Mouse (Mus musculus): ENCODE results near the gene Hapln1.

DNA sequence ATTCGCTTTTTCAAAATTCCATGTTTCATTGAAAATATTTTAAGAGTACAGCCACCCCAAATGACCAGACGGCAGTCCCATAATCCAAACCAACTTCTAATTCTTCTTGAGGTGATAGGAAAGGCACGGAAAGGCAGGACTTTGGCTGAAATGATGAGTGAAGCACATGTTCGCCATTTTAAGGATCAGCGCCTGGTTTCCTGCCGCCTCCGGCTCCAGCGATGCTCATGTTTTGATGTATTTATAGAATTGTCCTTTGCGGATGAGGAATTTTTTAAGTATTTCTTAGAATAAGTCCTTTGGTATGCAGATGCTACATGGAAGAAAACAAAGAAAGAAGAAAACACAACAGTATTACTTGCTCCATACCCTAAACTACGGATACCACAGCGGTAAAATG lies 117.5 kb downstream of the Hapln1 start:
- TF ChIP-seq CTCF (IDR thresholded peaks at IDR 0.05; ENCODE audit: borderline replicate concordance, extremely low read depth, insufficient read depth, insufficient read length): no peak
- TF ChIP-seq POLR2A (IDR thresholded peaks at IDR 0.05; ENCODE audit: borderline replicate concordance, extremely low read depth, insufficient read depth, insufficient read length, poor library complexity, severe bottlenecking): no peak

Data from brain, embryonic 14.5 days (tissue).